ENCODE assay signal across 35 mouse cellular contexts in the genomic region with DNA sequence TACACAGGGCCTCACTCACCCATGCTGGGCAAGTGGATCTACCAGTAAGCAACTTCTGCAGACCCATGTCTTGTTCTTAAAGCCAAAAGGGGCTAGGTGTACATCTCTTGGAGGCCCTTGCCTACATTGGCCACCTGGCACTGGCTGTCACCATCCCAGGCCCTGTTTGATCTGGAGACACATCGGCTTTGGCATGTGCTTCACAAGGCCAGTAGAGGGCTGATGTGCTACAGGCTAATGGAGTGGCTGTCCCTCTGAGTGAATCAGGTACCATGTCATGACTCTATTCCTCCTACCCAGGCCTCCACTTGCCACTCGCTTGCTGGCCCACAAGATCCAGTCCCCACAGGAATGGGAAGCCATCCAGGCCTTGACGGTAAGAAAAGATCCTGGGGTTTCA. TPM values are rescaled to one million over a fixed set of nuclear protein-coding genes. Genes with fewer than 3 reads are reported as not detected.
DNase-seq lines count a peak whose midpoint lies in the region; ATAC-seq and TF ChIP-seq lines count a peak whose summit lies in the region.
"Had no signal": no experiment of that assay in that cellular context is flagged by ENCODE, and none has a peak within 500 bp of the region (broad histone marks: within the 10 kb centered on the region; RNA-seq: fewer than 3 reads in every experiment).

No protein-coding gene starts in this region.

- no peak for ATAC-seq in intestine, postnatal 0 days
- no peak for ATAC-seq in intestine, embryonic 15.5 days
- no peak for ATAC-seq in liver, postnatal 0 days
- no peak for ATAC-seq in liver, embryonic 11.5 days (replicated peaks; ENCODE audit: low FRiP score)
- ATAC-seq in stomach, postnatal 0 days (ENCODE audit: low FRiP score, low TSS enrichment): no peak
- ATAC-seq: forebrain, embryonic 13.5 days; hindbrain, embryonic 16.5 days; midbrain, embryonic 16.5 days; Patski had no signal

- intact Hi-C loops in gastrocnemius, postnatal 14 days (cut with DNase I; ENCODE audit: low total_unique reads): no loop called here

- H3K9ac ChIP-seq in intestine, postnatal 0 days (ENCODE audit: low read depth, low read length): no peak overlapping the region
- no peak overlapping the region for H3K9ac ChIP-seq in intestine, embryonic 15.5 days
- H3K9ac ChIP-seq in liver, postnatal 0 days (replicated peaks): no peak overlapping the region
- H3K9ac ChIP-seq in liver, embryonic 11.5 days (ENCODE audit: low read depth, low read length): no peak overlapping the region
- no peak overlapping the region for H3K9ac ChIP-seq in CH12.LX (ENCODE audit: insufficient read depth, low read depth)
- no peak overlapping the region for H3K9ac ChIP-seq in stomach, postnatal 0 days (ENCODE audit: low read length)
- H3K9ac ChIP-seq: forebrain, embryonic 13.5 days; heart, embryonic 13.5 days; limb, embryonic 12.5 days; liver, embryonic 13.5 days; neural tube, embryonic 13.5 days had no signal

- WGBS in intestine, postnatal 0 days: 82% methylated on average over 3 of the region's 3 CpGs
- WGBS in intestine, embryonic 15.5 days: 81% methylated on average over 3 of the region's 3 CpGs
- 83% methylated on average over 3 of the region's 3 CpGs for WGBS in liver, postnatal 0 days (ENCODE audit: insufficient replicate concordance)
- WGBS in liver, embryonic 11.5 days: 83% methylated on average over 3 of the region's 3 CpGs
- WGBS in stomach, postnatal 0 days: 85% methylated on average over 3 of the region's 3 CpGs

- H3K9me3 ChIP-seq in intestine, postnatal 0 days (ENCODE audit: control insufficient read depth): no peaks in the 10 kb centered on the region
- H3K9me3 ChIP-seq in intestine, embryonic 15.5 days: no peaks in the 10 kb centered on the region
- no peaks in the 10 kb centered on the region for H3K9me3 ChIP-seq in liver, postnatal 0 days (ENCODE audit: low read length)
- H3K9me3 ChIP-seq in liver, embryonic 11.5 days (ENCODE audit: control insufficient read depth, low read length): no peaks in the 10 kb centered on the region
- H3K9me3 ChIP-seq in CH12.LX (replicated peaks; ENCODE audit: low read length): no peaks in the 10 kb centered on the region
- no peaks in the 10 kb centered on the region for H3K9me3 ChIP-seq in stomach, postnatal 0 days (ENCODE audit: control insufficient read depth, low read length)
- H3K9me3 ChIP-seq: forebrain, embryonic 13.5 days; heart, embryonic 13.5 days; limb, embryonic 12.5 days; liver, embryonic 13.5 days; neural tube, embryonic 13.5 days had no signal

- H3K27me3 ChIP-seq in intestine, postnatal 0 days (replicated peaks; ENCODE audit: control insufficient read depth, insufficient read depth, low read length): no peaks in the 10 kb centered on the region
- H3K27me3 ChIP-seq in intestine, embryonic 15.5 days (replicated peaks): no peaks in the 10 kb centered on the region
- H3K27me3 ChIP-seq in liver, postnatal 0 days (ENCODE audit: insufficient read depth, low read length): no peaks in the 10 kb centered on the region
- H3K27me3 ChIP-seq in liver, embryonic 11.5 days (replicated peaks; ENCODE audit: control insufficient read depth, insufficient read depth, low read length): no peaks in the 10 kb centered on the region
- H3K27me3 ChIP-seq in CH12.LX (replicated peaks): no peaks in the 10 kb centered on the region
- H3K27me3 ChIP-seq in stomach, postnatal 0 days (ENCODE audit: control insufficient read depth, insufficient read depth, low read length): no peaks in the 10 kb centered on the region
- H3K27me3 ChIP-seq: forebrain, embryonic 13.5 days; heart, embryonic 13.5 days; limb, embryonic 12.5 days; liver, embryonic 13.5 days; neural tube, embryonic 13.5 days; Patski had no signal

- dilution Hi-C loops in CH12.LX (cut with MboI; ENCODE audit: extremely low pct_ligation_motif_present, extremely low pct_unique_long_range_greater_than_20kb, low sequenced_read_pairs): no loop called here

- no peak overlapping the region for H3K27ac ChIP-seq in intestine, postnatal 0 days (ENCODE audit: low read depth, low read length)
- no peak overlapping the region for H3K27ac ChIP-seq in intestine, embryonic 15.5 days
- H3K27ac ChIP-seq in liver, postnatal 0 days (ENCODE audit: low read depth): no peak overlapping the region
- no peak overlapping the region for H3K27ac ChIP-seq in liver, embryonic 11.5 days (ENCODE audit: low read depth, low read length)
- H3K27ac ChIP-seq in CH12.LX (ENCODE audit: insufficient read depth, low read depth): no peak overlapping the region
- H3K27ac ChIP-seq in stomach, postnatal 0 days (replicated peaks): no peak overlapping the region
- H3K27ac ChIP-seq: forebrain, embryonic 13.5 days; heart, embryonic 13.5 days; left cerebral cortex, adult 2 months; limb, embryonic 12.5 days; liver, embryonic 13.5 days; neural tube, embryonic 13.5 days had no signal

- peaks cover 72% of the 10 kb centered on the region for H3K36me3 ChIP-seq in intestine, postnatal 0 days (ENCODE audit: control insufficient read depth, insufficient read depth)
- peaks cover 33% of the 10 kb centered on the region for H3K36me3 ChIP-seq in intestine, embryonic 15.5 days
- peaks cover 53% of the 10 kb centered on the region for H3K36me3 ChIP-seq in liver, postnatal 0 days (replicated peaks; ENCODE audit: insufficient read depth, low read length)
- peaks cover 43% of the 10 kb centered on the region for H3K36me3 ChIP-seq in liver, embryonic 11.5 days (ENCODE audit: control insufficient read depth, insufficient read depth, low read length)
- H3K36me3 ChIP-seq in CH12.LX (replicated peaks in 1 of 2; ENCODE audit: control insufficient read depth in 1 of 2, insufficient read depth in 1 of 2, low read length in 1 of 2): peaks cover 51 to 74% of the 10 kb centered on the region in 2 experiments
- peaks cover 37% of the 10 kb centered on the region for H3K36me3 ChIP-seq in stomach, postnatal 0 days (ENCODE audit: control insufficient read depth, insufficient read depth, low read length)

- in situ Hi-C loops in CH12.LX (cut with MboI; ENCODE audit: low pct_ligation_motif_present, low pct_unique_long_range_greater_than_20kb, low sequenced_read_pairs): no loop called here

- 0 out of 2 replicates have a peak, but pooled peaks cover 4% of the 10 kb centered on the region for H3K79me2 ChIP-seq in CH12.LX (replicated peaks; ENCODE audit: control insufficient read depth, extremely low read depth, insufficient read depth, poor library complexity, severe bottlenecking)

- no peak for TF ChIP-seq POLR2A in CH12.LX (IDR thresholded peaks at IDR 0.05; ENCODE audit: low read depth, low read length)

- peak; percentile 32 for TF ChIP-seq RAD21 in CH12.LX (IDR thresholded peaks at IDR 0.05; ENCODE audit: low read depth, low read length)

- no peak for DNase-seq in liver, postnatal 0 days
- no peak for DNase-seq in liver, embryonic 11.5 days (ENCODE audit: low spot score)
- DNase-seq in CH12.LX (ENCODE audit: extremely low read depth): no peak
- no peak for DNase-seq in stomach, postnatal 0 days (ENCODE audit: low spot score)
- DNase-seq in gastrocnemius, postnatal 14 days: no peak
- DNase-seq: adrenal gland, postnatal 10 days; B cell, adult 2 months; cerebellum, adult 11 months; cerebellum, adult 9-10 months; cerebellum, postnatal 36 days; gastrocnemius, postnatal 25 days; heart, adult 18-20 months; heart, postnatal 14 days; kidney, adult 8-10 months; kidney, postnatal 14 days; liver, embryonic 13.5 days; thymus, postnatal 4 days had no signal

- H3K4me3 ChIP-seq in intestine, postnatal 0 days (ENCODE audit: low read depth, low read length): no peak overlapping the region
- no peak overlapping the region for H3K4me3 ChIP-seq in intestine, embryonic 15.5 days (replicated peaks)
- no peak overlapping the region for H3K4me3 ChIP-seq in liver, postnatal 0 days (ENCODE audit: low read depth, low read length)
- H3K4me3 ChIP-seq in liver, embryonic 11.5 days (ENCODE audit: low read depth, low read length): no peak overlapping the region
- no peak overlapping the region for H3K4me3 ChIP-seq in CH12.LX (replicated peaks in 1 of 3; ENCODE audit: low read depth in 2 of 3, low read length in 2 of 3, poor library complexity in 1 of 3)
- H3K4me3 ChIP-seq in stomach, postnatal 0 days (ENCODE audit: low read depth, low read length): no peak overlapping the region
- H3K4me3 ChIP-seq: forebrain, embryonic 13.5 days; heart, embryonic 13.5 days; left cerebral cortex, adult 2 months; limb, embryonic 12.5 days; liver, embryonic 13.5 days; myocyte; neural tube, embryonic 13.5 days had no signal

- peaks cover 7% of the 10 kb centered on the region; the same call in 1 of the 2 replicates for H3K4me1 ChIP-seq in intestine, postnatal 0 days (replicated peaks; ENCODE audit: control insufficient read depth, insufficient read depth, low read length)
- H3K4me1 ChIP-seq in intestine, embryonic 15.5 days (replicated peaks): peaks cover 13% of the 10 kb centered on the region
- H3K4me1 ChIP-seq in liver, postnatal 0 days (ENCODE audit: insufficient read depth): peaks cover 15% of the 10 kb centered on the region
- peaks cover 13% of the 10 kb centered on the region for H3K4me1 ChIP-seq in liver, embryonic 11.5 days (replicated peaks; ENCODE audit: control insufficient read depth, insufficient read depth, low read length)
- H3K4me1 ChIP-seq in CH12.LX (ENCODE audit: control insufficient read depth in 1 of 2, insufficient read depth in 2 of 2): peaks cover 0 to 21% of the 10 kb centered on the region in 2 experiments; a peak in 2 of 4 replicates
- H3K4me1 ChIP-seq in stomach, postnatal 0 days (replicated peaks; ENCODE audit: control insufficient read depth, insufficient read depth): peaks cover 7% of the 10 kb centered on the region

- H3K4me2 ChIP-seq in intestine, postnatal 0 days (replicated peaks; ENCODE audit: low read depth): no peak overlapping the region
- H3K4me2 ChIP-seq in intestine, embryonic 15.5 days (replicated peaks): no peak overlapping the region
- H3K4me2 ChIP-seq in liver, postnatal 0 days (ENCODE audit: low read depth, low read length): no peak overlapping the region
- H3K4me2 ChIP-seq in liver, embryonic 11.5 days: no peak overlapping the region
- no peak overlapping the region for H3K4me2 ChIP-seq in CH12.LX (ENCODE audit: insufficient read depth, low read depth, poor library complexity, severe bottlenecking)
- H3K4me2 ChIP-seq in stomach, postnatal 0 days (replicated peaks; ENCODE audit: low read depth): no peak overlapping the region
- H3K4me2 ChIP-seq: forebrain, embryonic 13.5 days; heart, embryonic 13.5 days; limb, embryonic 12.5 days; liver, embryonic 13.5 days; midbrain, embryonic 11.5 days; neural tube, embryonic 13.5 days had no signal

- TF ChIP-seq EP300 in liver, postnatal 0 days (IDR thresholded peaks at IDR 0.05; ENCODE audit: low read depth): no peak
- no peak for TF ChIP-seq EP300 in CH12.LX (IDR thresholded peaks at IDR 0.05; ENCODE audit: low read length)
- no peak for TF ChIP-seq EP300 in stomach, postnatal 0 days (optimal IDR thresholded peaks at IDR 0.05)

- peak; percentile 36 for TF ChIP-seq CTCF in intestine, postnatal 0 days (IDR thresholded peaks at IDR 0.05; ENCODE audit: low read depth)
- 0 out of 2 replicates have a peak, but pooled peaks have one; percentile 23 for TF ChIP-seq CTCF in liver, postnatal 0 days (IDR thresholded peaks at IDR 0.05; ENCODE audit: low read depth)
- peak in 1 of 2 experiments; percentile 48; a peak in 2 of 4 replicates for TF ChIP-seq CTCF in CH12.LX (conservative IDR thresholded peaks at IDR 0.05 in 1 of 2, IDR thresholded peaks at IDR 0.05 in 1 of 2; ENCODE audit: low read depth in 2 of 2, low read length in 2 of 2)
- TF ChIP-seq CTCF in stomach, postnatal 0 days (IDR thresholded peaks at IDR 0.05; ENCODE audit: low read depth): peak; percentile 51

RNA-seq across cellular contexts. Expression of a gene that starts 4.8 kb away (rescaled TPM):
- 40.1 TPM in 2 replicates for polyA plus RNA-seq in intestine, postnatal 0 days (2015; fragmentation: Nextera tagmentation; extraction: Ambion mirVana)
- polyA plus RNA-seq in intestine, embryonic 15.5 days (2015; fragmentation: Nextera tagmentation; extraction: Ambion mirVana): 47.6 and 51.7 TPM in 2 replicates
- 12.9 and 14.8 TPM in 2 replicates for polyA plus RNA-seq in liver, postnatal 0 days (2015; fragmentation: Nextera tagmentation; extraction: Ambion mirVana)
- 40.8 and 43.0 TPM in 2 replicates for polyA plus RNA-seq in liver, embryonic 11.5 days (2014; fragmentation: Nextera tagmentation; extraction: Ambion mirVana)
- total RNA-seq in CH12.LX (2012; rRNA removed) (13.7 and 14.1 TPM in 2 replicates), CH12.LX (2014; rRNA removed) (4.6 and 5.7 TPM in 2 replicates)
- 23.5 and 24.5 TPM in 2 replicates for polyA plus RNA-seq in CH12.LX (2012; ENCODE audit: insufficient read length, low read depth)
- 35.6 and 39.3 TPM in 2 replicates for polyA plus RNA-seq in stomach, postnatal 0 days (2015; fragmentation: Nextera tagmentation; extraction: Ambion mirVana)
- total RNA-seq in gastrocnemius, postnatal 14 days (2021): 10 to 100 TPM; 28.0 to 28.2 TPM

RNA-seq across cellular contexts. Expression of a gene that starts 17.6 kb away (rescaled TPM):
- 0.21 TPM in 1 of 2 replicates, not detected in the other for polyA plus RNA-seq in intestine, postnatal 0 days (2015; fragmentation: Nextera tagmentation; extraction: Ambion mirVana)
- 0.23 and 0.42 TPM in 2 replicates for polyA plus RNA-seq in intestine, embryonic 15.5 days (2015; fragmentation: Nextera tagmentation; extraction: Ambion mirVana)
- polyA plus RNA-seq in liver, postnatal 0 days (2015; fragmentation: Nextera tagmentation; extraction: Ambion mirVana): 0.07 TPM in 1 of 2 replicates, not detected in the other
- 0.55 and 0.99 TPM in 2 replicates for polyA plus RNA-seq in liver, embryonic 11.5 days (2014; fragmentation: Nextera tagmentation; extraction: Ambion mirVana)
- total RNA-seq in CH12.LX (2012; rRNA removed) (0.25 and 0.50 TPM in 2 replicates), CH12.LX (2014; rRNA removed) (0.12 and 0.15 TPM in 2 replicates)
- polyA plus RNA-seq in CH12.LX (2012; ENCODE audit: insufficient read length, low read depth): 0.78 TPM in 1 of 2 replicates, not detected in the other
- 0.27 and 0.28 TPM in 2 replicates for polyA plus RNA-seq in stomach, postnatal 0 days (2015; fragmentation: Nextera tagmentation; extraction: Ambion mirVana)
- total RNA-seq in gastrocnemius, postnatal 14 days (2021): not detected
- total RNA-seq: adrenal gland, postnatal 10 days; heart, postnatal 14 days; left cerebral cortex, adult 2 months had no signal
- polyA plus RNA-seq: hindbrain, embryonic 16.5 days; midbrain, embryonic 16.5 days; neural tube, embryonic 13.5 days; testis, adult 2 months had no signal

RNA-seq across cellular contexts. Expression of a gene that starts 17.7 kb away (rescaled TPM):
- polyA plus RNA-seq in intestine, postnatal 0 days (2015; fragmentation: Nextera tagmentation; extraction: Ambion mirVana): 7.2 and 7.6 TPM in 2 replicates
- 21.6 and 26.8 TPM in 2 replicates for polyA plus RNA-seq in intestine, embryonic 15.5 days (2015; fragmentation: Nextera tagmentation; extraction: Ambion mirVana)
- 7.4 and 8.2 TPM in 2 replicates for polyA plus RNA-seq in liver, postnatal 0 days (2015; fragmentation: Nextera tagmentation; extraction: Ambion mirVana)
- polyA plus RNA-seq in liver, embryonic 11.5 days (2014; fragmentation: Nextera tagmentation; extraction: Ambion mirVana): 69.4 and 70.3 TPM in 2 replicates
- total RNA-seq in CH12.LX (2012; rRNA removed) (20.6 and 23.8 TPM in 2 replicates), CH12.LX (2014; rRNA removed) (12.3 and 15.5 TPM in 2 replicates)
- 48.6 and 69.7 TPM in 2 replicates for polyA plus RNA-seq in CH12.LX (2012; ENCODE audit: insufficient read length, low read depth)
- polyA plus RNA-seq in stomach, postnatal 0 days (2015; fragmentation: Nextera tagmentation; extraction: Ambion mirVana): 22.7 and 27.4 TPM in 2 replicates
- total RNA-seq in gastrocnemius, postnatal 14 days (2021): 1 to 10 TPM; 3.3 to 3.6 TPM

RNA-seq across cellular contexts. Expression of a gene that starts 26.5 kb away (rescaled TPM):
- 787 and 833 TPM in 2 replicates for polyA plus RNA-seq in intestine, postnatal 0 days (2015; fragmentation: Nextera tagmentation; extraction: Ambion mirVana)
- polyA plus RNA-seq in intestine, embryonic 15.5 days (2015; fragmentation: Nextera tagmentation; extraction: Ambion mirVana): 1,110 and 1,149 TPM in 2 replicates
- polyA plus RNA-seq in liver, postnatal 0 days (2015; fragmentation: Nextera tagmentation; extraction: Ambion mirVana): 3.4 TPM in 2 replicates
- 6.9 and 11.4 TPM in 2 replicates for polyA plus RNA-seq in liver, embryonic 11.5 days (2014; fragmentation: Nextera tagmentation; extraction: Ambion mirVana)
- total RNA-seq in CH12.LX (2012; rRNA removed) (not detected in 2 replicates), CH12.LX (2014; rRNA removed) (not detected in 2 replicates)
- not detected in 2 replicates for polyA plus RNA-seq in CH12.LX (2012; ENCODE audit: insufficient read length, low read depth)
- 39.4 and 39.5 TPM in 2 replicates for polyA plus RNA-seq in stomach, postnatal 0 days (2015; fragmentation: Nextera tagmentation; extraction: Ambion mirVana)
- not detected for total RNA-seq in gastrocnemius, postnatal 14 days (2021)
- total RNA-seq: gastrocnemius, postnatal 25 days; heart, adult 18-20 months; layer of hippocampus, postnatal 14 days; left cerebral cortex, adult 2 months; left cerebral cortex, postnatal 25 days; MEL had no signal
- polyA plus RNA-seq: embryonic facial prominence, embryonic 11.5 days; forebrain, embryonic 13.5 days; heart, embryonic 13.5 days; hindbrain, embryonic 11.5 days; hindbrain, embryonic 16.5 days; limb, embryonic 12.5 days; midbrain, embryonic 11.5 days; midbrain, embryonic 16.5 days; neural tube, embryonic 13.5 days had no signal

RNA-seq across cellular contexts. Expression of a gene that starts 31.9 kb away (rescaled TPM):
- 3.3 and 4.2 TPM in 2 replicates for polyA plus RNA-seq in intestine, postnatal 0 days (2015; fragmentation: Nextera tagmentation; extraction: Ambion mirVana)
- polyA plus RNA-seq in intestine, embryonic 15.5 days (2015; fragmentation: Nextera tagmentation; extraction: Ambion mirVana): 11.0 TPM in 2 replicates
- polyA plus RNA-seq in liver, postnatal 0 days (2015; fragmentation: Nextera tagmentation; extraction: Ambion mirVana): 1.9 and 2.1 TPM in 2 replicates
- 23.7 and 23.8 TPM in 2 replicates for polyA plus RNA-seq in liver, embryonic 11.5 days (2014; fragmentation: Nextera tagmentation; extraction: Ambion mirVana)
- total RNA-seq in CH12.LX (2012; rRNA removed) (9.3 and 9.8 TPM in 2 replicates), CH12.LX (2014; rRNA removed) (2.8 and 3.1 TPM in 2 replicates)
- 3.4 and 5.4 TPM in 2 replicates for polyA plus RNA-seq in CH12.LX (2012; ENCODE audit: insufficient read length, low read depth)
- polyA plus RNA-seq in stomach, postnatal 0 days (2015; fragmentation: Nextera tagmentation; extraction: Ambion mirVana): 4.1 and 4.3 TPM in 2 replicates
- 1 to 10 TPM; 4.8 to 6.8 TPM for total RNA-seq in gastrocnemius, postnatal 14 days (2021)
